Mouse (Mus musculus) cerebellum, adult 2 months (tissue): ENCODE results near the gene Tmem89. TPM values are rescaled to one million over a fixed set of nuclear protein-coding genes. Genes with fewer than 3 reads are reported as not detected.

Experiments
- DNase-seq, 2 experiments: peaks; one replicate each; pipeline ENCODE4 v3.0.0; 2021
- H3K27ac ChIP-seq: fragments of 200-500 bp; 2 replicates; pipeline ENCODE4 v1.5.1; 2012; ENCODE audit warnings: low read length, control low read depth, inconsistent platforms; ENCODE audit not compliant: insufficient read depth
- H3K27me3 ChIP-seq: fragments of 200-500 bp; 2 replicates; pipeline ENCODE4 v1.6.1; 2012; ENCODE audit warnings: inconsistent platforms, mild to moderate bottlenecking, low read length, moderate library complexity; ENCODE audit not compliant: control insufficient read depth, insufficient read depth
- H3K4me1 ChIP-seq: fragments of 200-500 bp; 2 replicates; pipeline ENCODE4 v1.6.1; 2011; ENCODE audit warnings: low read length; ENCODE audit not compliant: control insufficient read depth, insufficient read depth
- H3K4me3 ChIP-seq: fragments of 200-500 bp; replicated peaks from 2 replicates; pipeline ENCODE3; 2011; ENCODE audit warnings: mild to moderate bottlenecking, low read depth, low read length, control low read depth; ENCODE audit not compliant: insufficient read depth
- CTCF ChIP-seq: fragments of 200-500 bp; IDR thresholded peaks from 2 replicates; pipeline ENCODE4 v1.5.1; 2011; ENCODE audit warnings: low read depth, mild to moderate bottlenecking, control low read depth, low read length, moderate library complexity, borderline replicate concordance; ENCODE audit not compliant: insufficient read depth
- POLR2A ChIP-seq: fragments of 200-500 bp; IDR thresholded peaks from 2 replicates; pipeline ENCODE4 v1.6.1; 2011; ENCODE audit warnings: low read length, control low read depth, borderline replicate concordance; ENCODE audit not compliant: insufficient read depth
- WGBS: fragments of 180-500 bp; shearing (Covaris S2); methylation state at CpG from one replicate; pipeline ENCODE4 v1.1.7; 2018; 5-methylcytosine and 5-hydroxymethylcytosine counted together
- polyA plus RNA-seq: library from polyadenylated mRNA; depleted of rRNA; stranded (reverse); fragments of >200 nt; gene quantifications from 2 replicates; pipeline ENCODE4 v1.2.3, GENCODE M21; 2012; rRNA removed

The Tmem89 gene
- polyA plus RNA-seq, 1 experiment, result 0.39 TPM

GRCm38 (mm10) chr9:108955846-108956245 lies 41.4 kb downstream of the Tmem89 start:
- Histone ChIP-seq H3K27me3 (no peaks in the 10 kb centered on the region), H3K27ac (no peak overlapping the region), H3K4me1 (peaks cover 13% of the 10 kb centered on the region), H3K4me3 (no peak overlapping the region)
- TF ChIP-seq POLR2A (no peak), CTCF (no peak)
- 66% methylated on average over 11 of the region's 11 CpGs for WGBS
- no peak for DNase-seq

GRCm38 (mm10) chr9:108963577-108963976 lies 49.2 kb downstream of the Tmem89 start:
- WGBS, result 37% methylated on average over 3 of the region's 3 CpGs

GRCm38 (mm10) chr9:108964338-108964737 lies 49.9 kb downstream of the Tmem89 start:
- Histone ChIP-seq H3K27me3 (no peaks in the 10 kb centered on the region), H3K4me3 (no peak overlapping the region), H3K4me1 (no peaks in the 10 kb centered on the region), H3K27ac (no peak overlapping the region)
- TF ChIP-seq POLR2A (no peak), CTCF (no peak)
- DNase-seq, result no peak
- 83% methylated on average over 6 of the region's 6 CpGs for WGBS

More at GRCm38 (mm10) chr9:108963577-108963976, 49.2 kb downstream of the Tmem89 start:
- TF ChIP-seq CTCF, result no peak
- TF ChIP-seq POLR2A, result no peak
- no peak overlapping the region for H3K27ac ChIP-seq
- no peak overlapping the region for H3K4me3 ChIP-seq
- H3K4me1 ChIP-seq, result no peaks in the 10 kb centered on the region
- no peaks in the 10 kb centered on the region for H3K27me3 ChIP-seq
- DNase-seq, result no peak

Other genes with a start within 250 kb of the Tmem89 start
- 24.6 and 26.6 TPM in 2 replicates for gene Prkar2a, start 225.3 kb upstream of the Tmem89 start, polyA plus RNA-seq
- 162 and 168 TPM in 2 replicates for gene Ip6k2, start 130.8 kb upstream of the Tmem89 start, polyA plus RNA-seq
- gene Nckipsd, start 106.3 kb upstream of the Tmem89 start, polyA plus RNA-seq, result 73.9 and 76.9 TPM in 2 replicates
- gene Celsr3, start 88.3 kb upstream of the Tmem89 start, polyA plus RNA-seq, result 77.1 and 88.3 TPM in 2 replicates
- gene Slc26a6, start 61.3 kb upstream of the Tmem89 start, polyA plus RNA-seq, result 22.6 and 28.2 TPM in 2 replicates
- 672 and 690 TPM in 2 replicates for gene Uqcrc1, start 22.0 kb downstream of the Tmem89 start, polyA plus RNA-seq
- gene Col7a1, start 39.0 kb downstream of the Tmem89 start, polyA plus RNA-seq, result 11.3 and 14.1 TPM in 2 replicates
- gene Ucn2, start 71.4 kb downstream of the Tmem89 start, polyA plus RNA-seq, result 0.47 and 0.48 TPM in 2 replicates
- 17.5 and 20.1 TPM in 2 replicates for gene Pfkfb4, start 77.2 kb downstream of the Tmem89 start, polyA plus RNA-seq
- gene Shisa5, start 123.9 kb downstream of the Tmem89 start, polyA plus RNA-seq, result 75.0 and 79.8 TPM in 2 replicates
- gene Trex1, start 145.1 kb downstream of the Tmem89 start, polyA plus RNA-seq, result 39.9 and 40.4 TPM in 2 replicates
- gene Atrip, start 159.5 kb downstream of the Tmem89 start, polyA plus RNA-seq, result 38.0 and 39.1 TPM in 2 replicates
- gene Ccdc51, start 167.9 kb downstream of the Tmem89 start, polyA plus RNA-seq, result 6.6 and 7.7 TPM in 2 replicates
- 144 and 152 TPM in 2 replicates for gene Tma7, start 168.0 kb downstream of the Tmem89 start, polyA plus RNA-seq
- gene Plxnb1, start 180.8 kb downstream of the Tmem89 start, polyA plus RNA-seq, result 26.4 and 26.6 TPM in 2 replicates
- gene Fbxw21, start 247.4 kb downstream of the Tmem89 start, polyA plus RNA-seq, result not detected in 2 replicates